Mouse (Mus musculus) sigmoid colon, adult 10 weeks (tissue): Measurements from ENCODE around the gene Gm7861. TPM values are rescaled to one million over a fixed set of nuclear protein-coding genes. Genes with fewer than 3 reads are reported as not detected.

Experiments used
- polyA plus RNA-seq: library from polyadenylated mRNA; stranded (reverse); fragments of 350-450 nt; fragmentation: Illumina TruSeq; extraction: RNeasy Lipid Tissue Mini Kit (QIAGEN cat#74804); gene quantifications from one replicate; pipeline ENCODE4 v1.2.3, GENCODE M21; 2014; ENCODE audit warnings: low read depth, low replicate concordance

Gene Gm7861
- polyA plus RNA-seq: not detected

GRCm38 (mm10) chr8:21594408-21594807 lies at the start of gene Gm7861:
Gene Gm7861, minus strand, starts transcription at chr8:21594508.

GRCm38 (mm10) chr8:21617883-21618282 lies 23.6 kb upstream of the Gm7861 start, which contains the start of gene Defa26:
Gene Defa26, plus strand, starts transcription at chr8:21618183.

DNA sequence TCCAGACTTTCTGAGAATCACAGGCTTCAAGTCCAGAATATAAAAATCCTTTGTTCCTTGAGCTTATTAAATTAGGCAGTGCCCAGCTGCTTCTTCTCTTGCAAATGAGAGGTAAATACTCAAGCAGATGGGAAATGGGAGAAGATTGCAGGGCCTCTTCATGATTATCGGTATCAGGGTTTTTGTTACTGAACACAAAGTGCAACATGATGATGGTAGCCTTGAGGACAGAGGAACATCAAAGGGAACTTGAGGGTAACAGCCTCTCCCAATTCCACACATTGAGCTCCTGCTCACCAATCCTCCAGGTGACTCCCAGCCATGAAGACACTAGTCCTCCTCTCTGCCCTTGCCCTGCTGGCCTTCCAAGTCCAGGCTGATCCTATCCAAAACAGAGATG lies 11.6 kb downstream of the Gm7861 start, which contains the start of gene Defa28:
Gene Defa28, plus strand, starts transcription at position 301 of the 400 bp plus-strand sequence.

DNA sequence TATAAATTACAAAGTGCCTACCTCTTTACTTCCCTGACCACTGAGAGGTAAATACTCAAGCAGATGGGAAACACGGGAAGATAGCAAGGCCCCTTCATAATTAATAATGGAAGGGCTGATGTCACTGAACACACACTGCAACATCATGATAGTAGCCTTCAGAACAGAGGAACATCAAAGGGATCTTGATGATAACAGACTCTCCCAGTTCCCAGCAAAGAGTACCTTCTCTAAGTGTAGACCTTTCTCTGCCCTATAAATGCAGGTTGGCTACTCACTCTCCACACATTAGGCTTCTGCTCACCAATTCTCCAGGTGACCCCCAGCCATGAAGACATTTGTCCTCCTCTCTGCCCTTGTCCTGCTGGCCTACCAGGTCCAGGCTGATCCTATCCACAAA lies 29.2 kb downstream of the Gm7861 start, which contains the start of gene Defa37:
Gene Defa37, plus strand, starts transcription at position 301 of the 400 bp plus-strand sequence.

Other genes with a start within 250 kb of the Gm7861 start
- not detected for gene Defa2, start 216.0 kb downstream of the Gm7861 start, polyA plus RNA-seq
- not detected for gene Defa33, start 202.7 kb downstream of the Gm7861 start, polyA plus RNA-seq
- not detected for gene Defa36, start 167.1 kb downstream of the Gm7861 start, polyA plus RNA-seq
- not detected for gene Gm7849, start 137.9 kb downstream of the Gm7861 start, polyA plus RNA-seq
- not detected for gene Defa20, start 85.2 kb downstream of the Gm7861 start, polyA plus RNA-seq
- not detected for gene Defa32, start 65.5 kb downstream of the Gm7861 start, polyA plus RNA-seq
- gene Defa37, start 29.1 kb downstream of the Gm7861 start, polyA plus RNA-seq: not detected
- gene Defa28, start 11.5 kb downstream of the Gm7861 start, polyA plus RNA-seq: not detected
- not detected for gene Defa26, start 23.7 kb upstream of the Gm7861 start, polyA plus RNA-seq
- gene Defa17, start 61.3 kb upstream of the Gm7861 start, polyA plus RNA-seq: not detected
- gene Defa34, start 71.3 kb upstream of the Gm7861 start, polyA plus RNA-seq: not detected
- not detected for gene AY761184, start 109.1 kb upstream of the Gm7861 start, polyA plus RNA-seq
- gene Defa24, start 140.0 kb upstream of the Gm7861 start, polyA plus RNA-seq: not detected
- not detected for gene Defb50, start 229.0 kb upstream of the Gm7861 start, polyA plus RNA-seq
- gene Defb2, start 245.4 kb upstream of the Gm7861 start, polyA plus RNA-seq: not detected